Mouse (Mus musculus) thymus, adult 2 months (tissue): ENCODE data around the gene Hexa. TPM values are rescaled to one million over a fixed set of nuclear protein-coding genes. Genes with fewer than 3 reads are reported as not detected.

Experiments used
- DNase-seq: peaks from one replicate; pipeline ENCODE4 v3.0.0; 2021
- H3K27ac ChIP-seq: fragments of 200-500 bp; 2 replicates; pipeline ENCODE4 v1.5.1; 2012; ENCODE audit warnings: low read length, control low read depth; ENCODE audit not compliant: control insufficient read depth, insufficient read depth
- H3K27me3 ChIP-seq: fragments of 200-500 bp; 2 replicates; pipeline ENCODE4 v1.6.1; 2012; ENCODE audit warnings: mild to moderate bottlenecking, low read length, moderate library complexity, mixed read lengths; ENCODE audit not compliant: control insufficient read depth, insufficient read depth
- H3K36me3 ChIP-seq: fragments of 200-500 bp; 2 replicates; pipeline ENCODE4 v1.6.1; 2012; ENCODE audit warnings: mild to moderate bottlenecking, low read length, moderate library complexity; ENCODE audit not compliant: control insufficient read depth, insufficient read depth
- H3K4me1 ChIP-seq: fragments of 200-500 bp; replicated peaks from 2 replicates; pipeline ENCODE4 v1.6.1; 2012; ENCODE audit warnings: low read length; ENCODE audit not compliant: control insufficient read depth, insufficient read depth
- H3K4me3 ChIP-seq: fragments of 200-500 bp; 2 replicates; pipeline ENCODE4 v1.5.1; 2012; ENCODE audit warnings: mild to moderate bottlenecking, low read length, control low read depth, moderate library complexity; ENCODE audit not compliant: control insufficient read depth, insufficient read depth
- CTCF ChIP-seq: fragments of 200-500 bp; IDR thresholded peaks from 2 replicates; pipeline ENCODE4 v1.5.1; 2012; ENCODE audit warnings: mild to moderate bottlenecking, control low read depth, low read length, moderate library complexity, borderline replicate concordance; ENCODE audit not compliant: control insufficient read depth, poor library complexity, insufficient read depth; ENCODE audit errors: extremely low read depth
- POLR2A ChIP-seq: fragments of 200-500 bp; IDR thresholded peaks from 2 replicates; pipeline ENCODE4 v1.6.1; 2012; ENCODE audit warnings: mild to moderate bottlenecking, low read length, control low read depth, moderate library complexity; ENCODE audit not compliant: control insufficient read depth, poor library complexity, insufficient read depth; ENCODE audit errors: extremely low read depth
- WGBS: fragments of 180-500 bp; shearing (Covaris S2); methylation state at CpG from one replicate; pipeline ENCODE4 v1.1.7; 2018; 5-methylcytosine and 5-hydroxymethylcytosine counted together
- polyA plus RNA-seq: library from polyadenylated mRNA; depleted of rRNA; stranded (reverse); fragments of >200 nt; gene quantifications from 2 replicates; pipeline ENCODE4 v1.2.3, GENCODE M21; 2012

The Hexa gene
- polyA plus RNA-seq, 1 experiment: 83.0 TPM

DNA sequence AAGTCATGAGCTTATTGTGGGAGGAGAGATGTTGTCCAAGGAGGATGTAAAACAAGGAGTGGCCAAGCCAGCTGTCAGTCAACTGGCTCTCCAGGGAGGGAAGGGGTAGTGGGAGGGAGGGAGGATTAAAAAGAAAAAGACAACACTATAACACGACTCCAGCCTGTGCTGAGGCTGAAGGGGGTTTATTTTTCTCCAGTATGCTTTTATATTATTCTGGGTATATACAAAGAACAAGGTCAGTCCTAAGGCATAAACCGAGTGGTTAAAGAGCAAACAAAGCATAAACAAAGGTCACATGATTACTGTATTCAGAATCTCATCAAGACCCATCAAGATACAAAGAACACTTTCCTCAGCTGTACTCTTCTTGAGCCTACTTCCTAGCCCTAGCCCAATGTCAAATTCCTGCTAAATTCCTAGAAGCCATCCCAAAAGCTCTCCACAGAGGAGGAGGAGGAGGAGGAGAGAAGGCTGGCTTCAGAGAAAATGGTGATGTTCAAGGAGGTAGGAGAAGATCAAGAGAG lies 9.7 kb downstream of the Hexa start:
- Histone ChIP-seq H3K4me1 (peaks cover 6% of the 10 kb centered on the region), H3K36me3 (no peaks in the 10 kb centered on the region), H3K27ac (no peak overlapping the region), H3K4me3 (no peak overlapping the region), H3K27me3 (no peaks in the 10 kb centered on the region)
- no peak for DNase-seq
- 77% methylated on average over 2 of the region's 2 CpGs for WGBS
- TF ChIP-seq CTCF (no peak), POLR2A (no peak)

DNA sequence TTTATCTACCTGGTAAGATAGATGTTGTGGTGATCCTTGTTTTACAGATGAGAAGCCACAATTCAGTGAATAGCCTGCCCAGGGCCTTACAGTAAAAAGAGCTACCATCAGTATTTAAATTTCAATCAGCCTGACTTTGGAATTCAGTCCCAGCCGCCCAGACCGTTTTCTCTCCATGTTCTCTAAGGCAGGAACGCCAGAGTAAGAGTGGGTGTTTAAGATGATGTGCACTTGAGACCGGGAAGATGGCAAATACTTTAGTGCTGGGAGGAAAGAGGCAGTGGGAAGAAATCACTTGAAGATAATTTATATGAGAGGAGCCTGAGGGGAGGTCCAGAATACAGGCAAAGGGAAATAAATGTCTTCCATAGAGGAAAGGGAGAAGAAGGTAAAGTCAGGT lies 10.7 kb downstream of the Hexa start:
- Histone ChIP-seq H3K27ac (no peak overlapping the region), H3K27me3 (no peaks in the 10 kb centered on the region), H3K4me1 (peaks cover 6% of the 10 kb centered on the region), H3K4me3 (no peak overlapping the region), H3K36me3 (no peaks in the 10 kb centered on the region)
- no peak for TF ChIP-seq POLR2A
- TF ChIP-seq CTCF: no peak
- DNase-seq: no peak
- WGBS: 97% methylated on average over 4 of the region's 4 CpGs

DNA sequence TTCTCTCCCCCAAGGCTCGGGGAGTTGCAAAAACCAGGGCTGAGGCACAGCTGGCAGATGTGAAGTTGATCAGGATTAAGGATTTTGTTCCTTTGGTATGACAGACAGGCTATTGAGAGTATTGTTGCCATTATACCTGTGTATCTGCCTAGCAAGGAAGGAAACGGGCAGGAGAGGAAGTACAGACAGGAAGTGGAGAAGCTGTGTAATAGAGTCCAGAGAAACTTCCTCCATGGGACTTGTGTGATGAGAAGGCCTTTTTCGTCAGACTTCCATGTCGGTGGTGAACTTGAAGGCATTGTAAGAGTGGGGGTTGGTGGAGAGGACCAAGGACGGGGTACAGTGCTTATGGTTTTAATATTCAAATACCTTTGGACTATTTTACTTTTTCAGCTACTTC lies 11.7 kb downstream of the Hexa start:
- TF ChIP-seq POLR2A: no peak
- no peak for TF ChIP-seq CTCF
- H3K4me1 ChIP-seq: peaks cover 6% of the 10 kb centered on the region
- no peak for DNase-seq
- no peaks in the 10 kb centered on the region for H3K36me3 ChIP-seq
- H3K27me3 ChIP-seq: no peaks in the 10 kb centered on the region
- H3K4me3 ChIP-seq: no peak overlapping the region
- H3K27ac ChIP-seq: no peak overlapping the region
- WGBS: 56% methylated on average over 5 of the region's 5 CpGs

DNA sequence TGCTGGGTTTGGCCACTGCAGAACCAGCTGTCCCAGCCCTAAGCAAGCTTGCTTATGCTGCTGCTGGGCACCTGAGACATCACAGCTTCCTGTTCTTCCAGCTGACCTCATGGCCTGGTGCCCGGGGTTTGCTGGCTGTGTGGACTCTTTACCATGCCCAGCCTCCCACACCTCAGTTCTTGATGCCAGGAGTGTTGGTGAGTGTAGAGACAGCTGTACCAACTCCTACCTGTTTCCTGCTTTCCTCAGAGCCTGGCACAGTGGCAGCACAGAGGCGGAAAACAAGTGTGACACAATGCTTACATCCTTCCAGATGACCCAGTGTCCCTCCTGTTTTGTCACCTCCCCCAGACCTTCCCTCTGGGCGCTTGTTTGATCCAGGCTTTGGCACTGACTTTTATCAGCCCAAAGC lies 12.3 kb downstream of the Hexa start:
- no peak overlapping the region for H3K4me3 ChIP-seq

DNA sequence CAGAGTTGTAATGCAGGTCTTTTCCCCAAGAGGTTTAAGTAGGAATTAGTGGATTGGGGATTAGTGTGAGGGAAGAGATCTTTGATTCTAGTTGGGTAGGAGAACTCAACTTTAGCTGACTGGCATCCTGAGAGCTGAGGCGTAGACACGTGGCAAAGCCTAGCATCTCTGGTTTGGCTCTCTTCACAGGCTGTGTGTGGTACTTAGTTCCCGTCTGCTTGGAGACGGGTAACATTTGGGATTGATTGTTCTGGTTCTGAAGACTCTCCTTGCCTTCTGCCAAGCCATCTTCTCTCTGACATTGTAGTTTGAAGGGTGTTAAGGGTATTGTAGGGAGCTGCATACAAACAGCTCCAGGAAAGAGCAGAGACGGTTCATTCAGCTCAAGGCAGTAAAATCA lies 13.3 kb downstream of the Hexa start:
- Histone ChIP-seq H3K27me3 (no peaks in the 10 kb centered on the region), H3K4me3 (no peak overlapping the region), H3K27ac (no peak overlapping the region), H3K36me3 (no peaks in the 10 kb centered on the region), H3K4me1 (peaks cover 6% of the 10 kb centered on the region)
- DNase-seq: no peak
- WGBS: 97% methylated on average over 5 of the region's 5 CpGs
- TF ChIP-seq CTCF (no peak), POLR2A (no peak)

More for the DNA sequence above, 12.3 kb downstream of the Hexa start:
- Histone ChIP-seq H3K27ac (no peak overlapping the region), H3K36me3 (no peaks in the 10 kb centered on the region), H3K4me1 (peaks cover 6% of the 10 kb centered on the region), H3K27me3 (no peaks in the 10 kb centered on the region)
- TF ChIP-seq POLR2A: no peak
- no peak for DNase-seq
- 82% methylated on average over 3 of the region's 3 CpGs for WGBS

DNA sequence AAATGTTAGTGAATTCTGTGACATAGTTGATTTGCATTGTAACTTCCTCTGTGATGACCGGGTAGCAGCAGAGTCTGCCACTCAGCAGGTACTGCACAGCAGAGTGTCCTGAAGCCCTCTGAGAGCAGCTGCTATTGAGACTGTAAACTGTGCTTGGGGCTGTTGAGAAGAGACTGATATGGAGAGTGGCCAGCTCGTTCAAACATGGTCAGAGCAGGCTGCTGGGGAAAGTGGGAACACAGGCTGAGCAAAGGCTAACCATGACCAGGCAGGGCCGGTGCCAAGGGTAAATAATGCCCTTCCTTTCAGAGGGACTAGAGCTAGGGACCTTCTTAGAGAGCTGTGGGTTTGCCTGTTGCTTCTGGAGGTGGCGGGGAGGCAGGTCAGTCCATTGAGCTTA lies 14.4 kb downstream of the Hexa start:
- TF ChIP-seq POLR2A (no peak), CTCF (no peak)
- Histone ChIP-seq H3K27ac (no peak overlapping the region), H3K36me3 (no peaks in the 10 kb centered on the region), H3K4me3 (no peak overlapping the region), H3K27me3 (no peaks in the 10 kb centered on the region), H3K4me1 (peaks cover 6% of the 10 kb centered on the region)
- DNase-seq: no peak
- WGBS: 93% methylated on average over 4 of the region's 4 CpGs

DNA sequence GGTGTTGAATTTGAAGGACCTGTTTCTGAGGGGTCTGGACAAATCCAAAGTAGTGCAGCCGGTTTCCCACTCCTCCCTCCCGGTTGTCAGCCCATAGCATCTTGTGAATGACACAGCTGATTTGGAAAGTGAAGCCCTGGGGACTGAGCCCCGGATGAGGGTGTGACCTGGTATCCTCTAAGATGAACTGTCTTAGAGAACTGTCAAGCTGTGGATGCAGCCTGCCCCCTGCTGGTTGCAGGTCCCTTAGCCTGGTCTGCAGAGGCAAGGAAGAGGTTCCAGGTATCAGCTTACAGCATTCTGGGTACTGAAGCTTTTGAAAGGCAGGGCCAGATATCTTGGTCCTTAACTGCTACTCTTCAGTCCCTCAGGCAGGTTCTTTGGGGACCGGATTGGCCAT lies 26.3 kb downstream of the Hexa start:
- DNase-seq: peak; percentile 81
- H3K27ac ChIP-seq: no peak overlapping the region

More for the DNA sequence above, 26.3 kb downstream of the Hexa start:
- TF ChIP-seq CTCF (peak; percentile 83; the same call in 1 of the 2 replicates), POLR2A (no peak)
- H3K36me3 ChIP-seq: no peaks in the 10 kb centered on the region
- 24% methylated on average over 4 of the region's 4 CpGs for WGBS
- H3K4me1 ChIP-seq: no peaks in the 10 kb centered on the region
- no peak overlapping the region for H3K4me3 ChIP-seq
- no peaks in the 10 kb centered on the region for H3K27me3 ChIP-seq
